Mouse (Mus musculus): ENCODE measurements around the gene Cdkn2d. TPM values are rescaled to one million over a fixed set of nuclear protein-coding genes. Genes with fewer than 3 reads are reported as not detected.

Gene Cdkn2d
- polyA plus RNA-seq, 1 experiment from 2014 or later, result 80.3 TPM

GRCm38 (mm10) chr9:21289337-21289671 is 1.9 kb downstream of the Cdkn2d start:
- Histone ChIP-seq H3K9ac (ENCODE audit: low read depth, low read length) (no peak overlapping the region), H3K4me3 (ENCODE audit: low read depth, low read length) (0 out of 2 replicates have a peak overlapping the region, but pooled peaks have one; percentile 5), H3K27ac (ENCODE audit: low read depth, low read length) (no peak overlapping the region), H3K27me3 (ENCODE audit: control insufficient read depth, insufficient read depth, low read length) (no peaks in the 10 kb centered on the region), H3K36me3 (ENCODE audit: control insufficient read depth, insufficient read depth, low read length) (no peaks in the 10 kb centered on the region; the same call in 1 of the 2 replicates), H3K4me1 (replicated peaks; ENCODE audit: control insufficient read depth, insufficient read depth, low read length) (peaks cover 8% of the 10 kb centered on the region), H3K9me3 (ENCODE audit: control insufficient read depth, low read length) (no peaks in the 10 kb centered on the region), H3K4me2 (replicated peaks; ENCODE audit: low read depth, low read length) (0 out of 2 replicates have a peak overlapping the region, but pooled peaks have one; percentile 4)
- no peak for DNase-seq (ENCODE audit: low spot score)
- 84% methylated on average over 2 of the region's 2 CpGs for WGBS
- ATAC-seq (ENCODE audit: low FRiP score), result no peak

- peaks cover 5% of the 10 kb centered on the region for H3K36me3 ChIP-seq (ENCODE audit: control insufficient read depth, insufficient read depth, low read length)
- H3K9ac ChIP-seq (ENCODE audit: low read depth, low read length), result 0 out of 2 replicates have a peak overlapping the region, but pooled peaks have one; percentile 78
- no peak for DNase-seq (ENCODE audit: low spot score)
- H3K4me2 ChIP-seq (replicated peaks; ENCODE audit: low read depth, low read length), result peak overlapping the region; percentile 80
- no peak for ATAC-seq (ENCODE audit: low FRiP score)
- H3K4me3 ChIP-seq (ENCODE audit: low read depth, low read length), result peak overlapping the region; percentile 80
- H3K27ac ChIP-seq (ENCODE audit: low read depth, low read length), result peak overlapping the region; percentile 77
- H3K9me3 ChIP-seq (ENCODE audit: control insufficient read depth, low read length), result no peaks in the 10 kb centered on the region
- WGBS, result 84% methylated on average over 13 of the region's 13 CpGs
- peaks cover 8% of the 10 kb centered on the region for H3K4me1 ChIP-seq (replicated peaks; ENCODE audit: control insufficient read depth, insufficient read depth, low read length)
- H3K27me3 ChIP-seq (ENCODE audit: control insufficient read depth, insufficient read depth, low read length), result no peaks in the 10 kb centered on the region
Measured at GRCm38 (mm10) chr9:21288404-21289336, 2.5 kb downstream of the Cdkn2d start.

GRCm38 (mm10) chr9:21287571-21288402 is 3.4 kb downstream of the Cdkn2d start, which contains the start of gene Kri1:
Gene Kri1 (minus strand): TSS chr9:21287969.
- DNase-seq (ENCODE audit: low spot score), result peak; percentile 97
- 1% methylated on average over 58 of the region's 59 CpGs for WGBS
- no peaks in the 10 kb centered on the region for H3K27me3 ChIP-seq (ENCODE audit: control insufficient read depth, insufficient read depth, low read length)
- H3K4me2 ChIP-seq (replicated peaks; ENCODE audit: low read depth, low read length), result peak within 1 kb of the TSS; percentile 80
- H3K27ac ChIP-seq (ENCODE audit: low read depth, low read length), result peak within 1 kb of the TSS; percentile 77
- H3K9ac ChIP-seq (ENCODE audit: low read depth, low read length), result peak within 1 kb of the TSS; percentile 78
- peaks cover 8% of the 10 kb centered on the region for H3K4me1 ChIP-seq (replicated peaks; ENCODE audit: control insufficient read depth, insufficient read depth, low read length)
- no peaks in the 10 kb centered on the region for H3K9me3 ChIP-seq (ENCODE audit: control insufficient read depth, low read length)
- H3K4me3 ChIP-seq (ENCODE audit: low read depth, low read length), result peak within 1 kb of the TSS; percentile 80
- peak; percentile 72 for ATAC-seq (ENCODE audit: low FRiP score)
- peaks cover 5% of the 10 kb centered on the region for H3K36me3 ChIP-seq (ENCODE audit: control insufficient read depth, insufficient read depth, low read length)

- Histone ChIP-seq H3K4me2 (replicated peaks; ENCODE audit: low read depth, low read length) (peak overlapping the region; percentile 80), H3K36me3 (ENCODE audit: control insufficient read depth, insufficient read depth, low read length) (peaks cover 8% of the 10 kb centered on the region), H3K9ac (ENCODE audit: low read depth, low read length) (peak overlapping the region; percentile 78; the same call in 1 of the 2 replicates), H3K9me3 (ENCODE audit: control insufficient read depth, low read length) (no peaks in the 10 kb centered on the region), H3K27ac (ENCODE audit: low read depth, low read length) (no peak overlapping the region), H3K4me1 (replicated peaks; ENCODE audit: control insufficient read depth, insufficient read depth, low read length) (peaks cover 8% of the 10 kb centered on the region), H3K27me3 (ENCODE audit: control insufficient read depth, insufficient read depth, low read length) (no peaks in the 10 kb centered on the region), H3K4me3 (ENCODE audit: low read depth, low read length) (peak overlapping the region; percentile 80)
- no peak for ATAC-seq (ENCODE audit: low FRiP score)
- no peak for DNase-seq (ENCODE audit: low spot score)
- WGBS, result 72% methylated on average over 3 of the region's 3 CpGs
Measured at GRCm38 (mm10) chr9:21286753-21287152, 4.5 kb downstream of the Cdkn2d start.

- WGBS, result 89% methylated on average over 3 of the region's 3 CpGs
- H3K36me3 ChIP-seq (ENCODE audit: control insufficient read depth, insufficient read depth, low read length), result peaks cover 15% of the 10 kb centered on the region
- H3K27ac ChIP-seq (ENCODE audit: low read depth, low read length), result no peak overlapping the region
- no peak overlapping the region for H3K9ac ChIP-seq (ENCODE audit: low read depth, low read length)
- DNase-seq (ENCODE audit: low spot score) (no peak), ATAC-seq (ENCODE audit: low FRiP score) (no peak)
- H3K9me3 ChIP-seq (ENCODE audit: control insufficient read depth, low read length), result no peaks in the 10 kb centered on the region
- no peak overlapping the region for H3K4me2 ChIP-seq (replicated peaks; ENCODE audit: low read depth, low read length)
- H3K4me3 ChIP-seq (ENCODE audit: low read depth, low read length), result no peak overlapping the region
- no peaks in the 10 kb centered on the region for H3K27me3 ChIP-seq (ENCODE audit: control insufficient read depth, insufficient read depth, low read length)
- H3K4me1 ChIP-seq (replicated peaks; ENCODE audit: control insufficient read depth, insufficient read depth, low read length), result peaks cover 4% of the 10 kb centered on the region; the same call in 1 of the 2 replicates
Measured at GRCm38 (mm10) chr9:21283994-21284393, 7.2 kb downstream of the Cdkn2d start.

GRCm38 (mm10) chr9:21283591-21283990 is 7.6 kb downstream of the Cdkn2d start:
- no peaks in the 10 kb centered on the region for H3K9me3 ChIP-seq (ENCODE audit: control insufficient read depth, low read length)
- H3K36me3 ChIP-seq (ENCODE audit: control insufficient read depth, insufficient read depth, low read length), result peaks cover 15% of the 10 kb centered on the region

GRCm38 (mm10) chr9:21277776-21278175 is 13.4 kb downstream of the Cdkn2d start:
- Histone ChIP-seq H3K4me1 (replicated peaks; ENCODE audit: control insufficient read depth, insufficient read depth, low read length) (no peaks in the 10 kb centered on the region), H3K9ac (ENCODE audit: low read depth, low read length) (no peak overlapping the region), H3K9me3 (ENCODE audit: control insufficient read depth, low read length) (no peaks in the 10 kb centered on the region), H3K36me3 (ENCODE audit: control insufficient read depth, insufficient read depth, low read length) (peaks cover 23% of the 10 kb centered on the region), H3K4me2 (replicated peaks; ENCODE audit: low read depth, low read length) (no peak overlapping the region), H3K4me3 (ENCODE audit: low read depth, low read length) (no peak overlapping the region), H3K27ac (ENCODE audit: low read depth, low read length) (no peak overlapping the region), H3K27me3 (ENCODE audit: control insufficient read depth, insufficient read depth, low read length) (no peaks in the 10 kb centered on the region)
- DNase-seq (ENCODE audit: low spot score), result no peak
- ATAC-seq (ENCODE audit: low FRiP score), result no peak
- 94% methylated on average over 5 of the region's 5 CpGs for WGBS

More at GRCm38 (mm10) chr9:21283591-21283990, 7.6 kb downstream of the Cdkn2d start:
- H3K4me1 ChIP-seq (replicated peaks; ENCODE audit: control insufficient read depth, insufficient read depth, low read length), result peaks cover 4% of the 10 kb centered on the region; the same call in 1 of the 2 replicates
- DNase-seq (ENCODE audit: low spot score), result no peak
- no peak for ATAC-seq (ENCODE audit: low FRiP score)
- no peak overlapping the region for H3K27ac ChIP-seq (ENCODE audit: low read depth, low read length)
- WGBS, result 94% methylated on average over 5 of the region's 5 CpGs
- H3K4me2 ChIP-seq (replicated peaks; ENCODE audit: low read depth, low read length), result no peak overlapping the region
- H3K9ac ChIP-seq (ENCODE audit: low read depth, low read length), result no peak overlapping the region
- H3K27me3 ChIP-seq (ENCODE audit: control insufficient read depth, insufficient read depth, low read length), result no peaks in the 10 kb centered on the region
- no peak overlapping the region for H3K4me3 ChIP-seq (ENCODE audit: low read depth, low read length)

- no peak overlapping the region for H3K9ac ChIP-seq (ENCODE audit: low read depth, low read length)
- no peaks in the 10 kb centered on the region for H3K4me1 ChIP-seq (replicated peaks; ENCODE audit: control insufficient read depth, insufficient read depth, low read length)
- H3K4me3 ChIP-seq (ENCODE audit: low read depth, low read length), result no peak overlapping the region
- H3K36me3 ChIP-seq (ENCODE audit: control insufficient read depth, insufficient read depth, low read length), result peaks cover 21% of the 10 kb centered on the region
- no peaks in the 10 kb centered on the region for H3K27me3 ChIP-seq (ENCODE audit: control insufficient read depth, insufficient read depth, low read length)
- no peak overlapping the region for H3K4me2 ChIP-seq (replicated peaks; ENCODE audit: low read depth, low read length)
- H3K9me3 ChIP-seq (ENCODE audit: control insufficient read depth, low read length), result no peaks in the 10 kb centered on the region
- WGBS, result 92% methylated on average over 8 of the region's 8 CpGs
- DNase-seq (ENCODE audit: low spot score) (no peak), ATAC-seq (ENCODE audit: low FRiP score) (no peak)
- no peak overlapping the region for H3K27ac ChIP-seq (ENCODE audit: low read depth, low read length)
Measured at GRCm38 (mm10) chr9:21276307-21276706, 14.9 kb downstream of the Cdkn2d start.
